Mouse (Mus musculus): Measurements from ENCODE around the gene D630045J12Rik. TPM values are rescaled to one million over a fixed set of nuclear protein-coding genes. Genes with fewer than 3 reads are reported as not detected.

D630045J12Rik gene
- polyA plus RNA-seq, 1 experiment from 2014 or later: 0.13 TPM

DNA sequence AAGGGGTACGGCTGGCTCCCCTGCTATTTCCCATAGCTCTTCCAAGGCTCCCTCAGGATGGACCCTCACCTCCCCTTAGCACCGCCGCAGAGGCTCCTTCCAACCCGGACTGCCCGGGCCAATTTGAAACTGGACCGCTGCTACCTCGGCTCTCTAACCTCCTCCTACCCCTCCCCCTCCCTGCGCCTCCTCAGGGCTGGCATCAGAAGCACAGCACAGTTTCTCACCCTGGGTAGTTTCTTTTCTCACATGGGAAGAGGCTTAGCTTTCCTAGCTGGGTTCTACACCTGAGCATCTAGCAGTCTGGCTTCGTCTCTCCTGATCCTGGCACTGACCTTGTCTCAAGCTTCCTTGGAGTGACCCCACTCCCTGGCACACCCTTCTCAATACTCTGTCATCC lies 143.9 kb downstream of the D630045J12Rik start:
- DNase-seq (no peak), ATAC-seq (no peak)
- Histone ChIP-seq H3K9ac (replicated peaks) (no peak overlapping the region), H3K36me3 (replicated peaks; ENCODE audit: insufficient read depth, low read length) (no peaks in the 10 kb centered on the region), H3K27me3 (ENCODE audit: insufficient read depth, low read length) (no peaks in the 10 kb centered on the region), H3K4me2 (ENCODE audit: low read depth, low read length) (no peak overlapping the region), H3K9me3 (ENCODE audit: low read length) (no peaks in the 10 kb centered on the region), H3K4me1 (ENCODE audit: insufficient read depth) (no peaks in the 10 kb centered on the region), H3K4me3 (ENCODE audit: low read depth, low read length) (no peak overlapping the region), H3K27ac (ENCODE audit: low read depth) (no peak overlapping the region)
- no peak for TF ChIP-seq EP300 (IDR thresholded peaks at IDR 0.05; ENCODE audit: low read depth)
- no peak for TF ChIP-seq CTCF (IDR thresholded peaks at IDR 0.05; ENCODE audit: low read depth)
- WGBS (ENCODE audit: insufficient replicate concordance): 21% methylated on average over 9 of the region's 9 CpGs

DNA sequence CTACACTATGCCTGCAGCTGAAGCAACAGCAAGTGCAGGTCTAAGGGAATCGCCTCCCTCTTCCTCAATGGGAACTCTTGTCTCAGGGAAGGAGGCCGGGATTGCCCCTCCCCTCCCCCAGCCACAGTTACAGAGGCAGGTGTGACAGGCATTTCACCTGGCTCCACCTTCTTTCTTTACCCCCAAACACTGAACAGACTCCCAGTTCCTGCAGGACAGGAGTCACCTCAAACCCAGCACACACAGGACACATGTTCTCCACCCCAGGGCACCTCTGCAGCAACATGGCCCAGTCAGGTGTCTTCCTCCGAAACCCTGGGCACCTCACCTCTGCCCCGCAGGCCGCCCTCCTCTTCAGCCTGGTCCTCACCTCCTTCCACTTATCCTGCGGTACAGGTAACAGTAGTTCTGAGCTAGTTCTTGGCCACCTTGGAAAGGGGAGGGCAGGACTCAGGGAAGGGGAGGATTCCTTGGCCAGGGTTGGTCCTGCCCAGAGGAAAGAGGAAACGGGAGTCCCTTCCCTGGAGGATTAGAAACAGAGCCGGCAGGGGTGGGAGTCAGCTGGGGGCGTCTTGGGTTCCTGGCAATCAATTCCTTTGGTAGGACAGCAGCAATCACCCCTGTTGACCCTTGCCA lies 144.5 kb downstream of the D630045J12Rik start, which contains the start of gene Tmem213:
TSS of gene Tmem213 (plus strand) at position 96 of the 636 bp plus-strand sequence.
- no peak for ATAC-seq
- WGBS (ENCODE audit: insufficient replicate concordance): 42% methylated on average over 9 of the region's 9 CpGs
- TF ChIP-seq EP300 (IDR thresholded peaks at IDR 0.05; ENCODE audit: low read depth): no peak
- TF ChIP-seq CTCF (IDR thresholded peaks at IDR 0.05; ENCODE audit: low read depth): no peak
- H3K27me3 ChIP-seq (ENCODE audit: insufficient read depth, low read length): no peaks in the 10 kb centered on the region
- H3K4me2 ChIP-seq (ENCODE audit: low read depth, low read length): no peak within 1 kb of the TSS
- no peak within 1 kb of the TSS for H3K9ac ChIP-seq (replicated peaks)
- DNase-seq: no peak
- no peaks in the 10 kb centered on the region for H3K4me1 ChIP-seq (ENCODE audit: insufficient read depth)
- no peaks in the 10 kb centered on the region for H3K36me3 ChIP-seq (replicated peaks; ENCODE audit: insufficient read depth, low read length)
- no peaks in the 10 kb centered on the region for H3K9me3 ChIP-seq (ENCODE audit: low read length)
- H3K27ac ChIP-seq (ENCODE audit: low read depth): no peak within 1 kb of the TSS
- H3K4me3 ChIP-seq (ENCODE audit: low read depth, low read length): no peak within 1 kb of the TSS

DNA sequence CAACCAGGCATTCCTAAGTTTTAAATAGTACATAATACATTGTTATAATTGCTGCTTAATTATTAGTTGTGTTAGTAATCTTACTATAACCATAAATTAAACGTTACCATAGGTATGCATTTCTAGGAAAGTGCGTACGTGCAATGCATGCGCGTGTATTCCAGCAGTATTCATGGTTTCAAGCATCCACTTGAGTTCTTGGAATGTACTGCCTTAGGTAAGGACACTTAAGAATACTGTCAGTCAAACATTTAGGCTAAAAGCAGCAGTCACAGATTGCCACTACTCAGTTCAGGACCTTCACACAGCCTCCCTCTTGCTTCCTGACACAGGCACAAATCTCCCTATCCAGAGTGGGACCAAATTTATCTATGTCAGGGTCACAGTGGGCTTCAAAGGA lies 145.4 kb downstream of the D630045J12Rik start:
- WGBS (ENCODE audit: insufficient replicate concordance): 86% methylated on average over 5 of the region's 5 CpGs
- no peak for TF ChIP-seq EP300 (IDR thresholded peaks at IDR 0.05; ENCODE audit: low read depth)
- no peak for TF ChIP-seq CTCF (IDR thresholded peaks at IDR 0.05; ENCODE audit: low read depth)
- Histone ChIP-seq H3K4me2 (ENCODE audit: low read depth, low read length) (no peak overlapping the region), H3K4me3 (ENCODE audit: low read depth, low read length) (no peak overlapping the region), H3K9ac (replicated peaks) (no peak overlapping the region), H3K27me3 (ENCODE audit: insufficient read depth, low read length) (no peaks in the 10 kb centered on the region), H3K27ac (ENCODE audit: low read depth) (no peak overlapping the region), H3K36me3 (replicated peaks; ENCODE audit: insufficient read depth, low read length) (no peaks in the 10 kb centered on the region), H3K9me3 (ENCODE audit: low read length) (no peaks in the 10 kb centered on the region), H3K4me1 (ENCODE audit: insufficient read depth) (no peaks in the 10 kb centered on the region)
- no peak for ATAC-seq
- DNase-seq: no peak

DNA sequence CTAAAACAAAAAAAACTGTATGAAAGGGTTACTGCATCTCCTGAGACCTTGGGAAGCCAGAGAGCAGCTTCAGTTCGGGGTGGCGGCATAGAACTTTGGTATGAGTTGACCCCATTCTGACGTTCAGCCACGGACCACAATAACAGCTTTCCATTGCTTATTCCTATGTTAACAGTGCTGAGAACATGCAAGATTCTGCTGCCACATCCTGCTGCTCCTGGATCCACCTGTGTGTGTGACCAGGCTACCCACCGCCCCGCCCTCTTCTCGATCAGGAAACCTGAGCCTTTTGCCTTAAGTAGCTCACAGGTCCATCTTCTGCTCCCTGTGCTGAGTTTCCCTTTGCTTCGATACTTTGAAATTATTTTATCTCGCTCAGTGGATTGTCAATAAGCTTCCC lies 147.9 kb downstream of the D630045J12Rik start:
- H3K27ac ChIP-seq (ENCODE audit: low read depth): no peak overlapping the region

DNA sequence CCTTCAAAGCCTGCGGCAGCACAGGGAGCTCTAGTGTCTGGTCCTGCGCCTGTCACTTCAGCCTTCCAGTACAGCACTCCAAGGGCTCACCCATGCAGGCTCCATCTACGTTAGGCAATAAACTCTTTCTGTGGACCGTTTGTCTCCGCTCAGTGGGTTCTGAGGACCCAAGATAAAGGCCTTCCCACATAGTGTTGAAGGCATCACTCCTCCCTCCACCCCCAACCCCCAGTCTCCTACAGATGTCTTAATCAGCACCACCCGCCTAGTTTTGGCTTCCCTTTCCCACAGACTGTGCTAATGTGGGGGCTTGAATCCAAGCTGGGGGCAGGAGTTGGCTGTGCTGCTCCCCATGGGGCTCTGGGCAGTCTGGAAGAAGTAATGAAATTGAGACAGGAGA lies 150.0 kb downstream of the D630045J12Rik start:
- TF ChIP-seq CTCF (IDR thresholded peaks at IDR 0.05; ENCODE audit: low read depth) (no peak), EP300 (IDR thresholded peaks at IDR 0.05; ENCODE audit: low read depth) (no peak)

More for the DNA sequence above, 147.9 kb downstream of the D630045J12Rik start:
- TF ChIP-seq CTCF (IDR thresholded peaks at IDR 0.05; ENCODE audit: low read depth) (no peak), EP300 (IDR thresholded peaks at IDR 0.05; ENCODE audit: low read depth) (no peak)
- no peak overlapping the region for H3K4me3 ChIP-seq (ENCODE audit: low read depth, low read length)
- H3K9ac ChIP-seq (replicated peaks): no peak overlapping the region
- H3K27me3 ChIP-seq (ENCODE audit: insufficient read depth, low read length): no peaks in the 10 kb centered on the region
- DNase-seq (no peak), ATAC-seq (no peak)
- H3K36me3 ChIP-seq (replicated peaks; ENCODE audit: insufficient read depth, low read length): no peaks in the 10 kb centered on the region
- H3K9me3 ChIP-seq (ENCODE audit: low read length): no peaks in the 10 kb centered on the region
- 83% methylated on average over 9 of the region's 9 CpGs for WGBS (ENCODE audit: insufficient replicate concordance)
- H3K4me2 ChIP-seq (ENCODE audit: low read depth, low read length): no peak overlapping the region
- no peaks in the 10 kb centered on the region for H3K4me1 ChIP-seq (ENCODE audit: insufficient read depth)

DNA sequence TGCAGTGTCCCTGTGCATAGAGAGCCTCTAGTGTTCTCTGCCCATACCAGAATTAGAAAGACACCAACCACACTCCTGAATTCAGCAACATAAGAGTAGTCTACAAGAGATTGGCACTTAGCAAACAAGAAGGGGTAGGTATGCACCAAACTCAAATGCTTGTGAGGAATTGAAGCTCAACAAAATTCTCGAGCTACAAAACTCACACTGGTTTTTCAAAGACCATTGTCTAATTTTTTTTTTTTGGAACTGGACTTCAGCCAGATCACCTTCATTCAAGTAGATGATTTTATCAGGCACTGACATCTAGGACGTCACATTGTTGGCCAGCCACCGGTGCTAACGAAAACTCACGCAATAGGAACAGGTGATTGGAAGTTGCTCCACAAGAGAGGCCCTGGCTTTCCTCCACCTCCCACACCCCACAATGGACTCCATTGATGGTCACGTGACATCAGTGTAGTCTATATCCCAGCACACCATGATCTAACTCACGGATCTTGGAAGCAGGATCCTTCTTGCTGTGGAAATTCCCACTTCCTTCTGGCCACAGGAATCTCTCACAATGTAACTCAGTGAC lies 151.5 kb downstream of the D630045J12Rik start:
- no peak for DNase-seq
- WGBS (ENCODE audit: insufficient replicate concordance): 78% methylated on average over 7 of the region's 7 CpGs

More for the DNA sequence above, 150.0 kb downstream of the D630045J12Rik start:
- Histone ChIP-seq H3K4me1 (ENCODE audit: insufficient read depth) (no peaks in the 10 kb centered on the region), H3K4me2 (ENCODE audit: low read depth, low read length) (no peak overlapping the region), H3K9me3 (ENCODE audit: low read length) (no peaks in the 10 kb centered on the region), H3K27ac (ENCODE audit: low read depth) (no peak overlapping the region), H3K9ac (replicated peaks) (no peak overlapping the region), H3K4me3 (ENCODE audit: low read depth, low read length) (no peak overlapping the region), H3K27me3 (ENCODE audit: insufficient read depth, low read length) (no peaks in the 10 kb centered on the region), H3K36me3 (replicated peaks; ENCODE audit: insufficient read depth, low read length) (no peaks in the 10 kb centered on the region)
- DNase-seq (no peak), ATAC-seq (no peak)
- 53% methylated on average over 6 of the region's 6 CpGs for WGBS (ENCODE audit: insufficient replicate concordance)

More for the DNA sequence above, 151.5 kb downstream of the D630045J12Rik start:
- no peaks in the 10 kb centered on the region for H3K9me3 ChIP-seq (ENCODE audit: low read length)
- H3K9ac ChIP-seq (replicated peaks): no peak overlapping the region
- H3K4me2 ChIP-seq (ENCODE audit: low read depth, low read length): no peak overlapping the region
- H3K4me3 ChIP-seq (ENCODE audit: low read depth, low read length): no peak overlapping the region
- TF ChIP-seq CTCF (IDR thresholded peaks at IDR 0.05; ENCODE audit: low read depth) (no peak), EP300 (IDR thresholded peaks at IDR 0.05; ENCODE audit: low read depth) (no peak)
- H3K27ac ChIP-seq (ENCODE audit: low read depth): no peak overlapping the region
- H3K36me3 ChIP-seq (replicated peaks; ENCODE audit: insufficient read depth, low read length): no peaks in the 10 kb centered on the region
- no peaks in the 10 kb centered on the region for H3K4me1 ChIP-seq (ENCODE audit: insufficient read depth)
- no peak for ATAC-seq
- H3K27me3 ChIP-seq (ENCODE audit: insufficient read depth, low read length): no peaks in the 10 kb centered on the region
